Mouse (Mus musculus) embryonic facial prominence, embryonic 15.5 days (tissue): ENCODE measurements around the gene Acvrl1. TPM values are rescaled to one million over a fixed set of nuclear protein-coding genes. Genes with fewer than 3 reads are reported as not detected.
A peak's percentile ranks its signal among the peaks of the same experiment; 100 is the strongest.

Experiments used
- ATAC-seq: fragments of 200-750 bp; cut with Nextera tagmentation; 2 replicates; pipeline ENCODE4 v1.8.0; 2017; ENCODE audit warnings: low read depth, moderate TSS enrichment; ENCODE audit not compliant: insufficient number of reproducible peaks, low FRiP score, low TSS enrichment
- H3K27ac ChIP-seq: fragments of 300-500 bp; sonication (generic); replicated peaks from 2 replicates; pipeline ENCODE4 v1.5.1; 2015; ENCODE audit warnings: mild to moderate bottlenecking, inconsistent platforms
- H3K27me3 ChIP-seq: fragments of 300-500 bp; sonication (generic); 2 replicates; pipeline ENCODE4 v1.6.1; 2015; ENCODE audit warnings: inconsistent platforms
- H3K36me3 ChIP-seq: fragments of 300-500 bp; sonication (generic); 2 replicates; pipeline ENCODE4 v1.6.1; 2015; ENCODE audit warnings: mild to moderate bottlenecking, inconsistent platforms
- H3K4me1 ChIP-seq: fragments of 300-500 bp; sonication (generic); 2 replicates; pipeline ENCODE4 v1.6.1; 2015; ENCODE audit warnings: inconsistent platforms
- H3K4me2 ChIP-seq: fragments of 300-500 bp; sonication (generic); replicated peaks from 2 replicates; pipeline ENCODE4 v1.6.1; 2015; ENCODE audit warnings: mild to moderate bottlenecking, inconsistent platforms
- H3K4me3 ChIP-seq: fragments of 300-500 bp; sonication (generic); replicated peaks from 2 replicates; pipeline ENCODE4 v1.5.1; 2015; ENCODE audit warnings: mild to moderate bottlenecking, inconsistent platforms
- H3K9ac ChIP-seq: fragments of 300-500 bp; sonication (generic); 2 replicates; pipeline ENCODE4 v1.6.1; 2015; ENCODE audit warnings: inconsistent platforms
- H3K9me3 ChIP-seq: fragments of 300-500 bp; sonication (generic); replicated peaks from 2 replicates; pipeline ENCODE4 v1.6.1; 2016; ENCODE audit warnings: inconsistent platforms
- WGBS: fragments of 180-500 bp; shearing (Covaris S2); methylation state at CpG from one replicate; pipeline ENCODE4 v1.1.7; 2015; 5-methylcytosine and 5-hydroxymethylcytosine counted together
- polyA plus RNA-seq: library from polyadenylated mRNA; unstranded; fragments of >200 nt; fragmentation: Nextera tagmentation; extraction: Ambion mirVana; gene quantifications from 2 replicates; pipeline ENCODE4 v1.2.1, GENCODE M21; 2015

Acvrl1 gene
- polyA plus RNA-seq, 1 experiment from 2014 or later, result 19.6 TPM

- peaks cover 45% of the 10 kb centered on the region for H3K4me1 ChIP-seq
- no peaks in the 10 kb centered on the region for H3K27me3 ChIP-seq
- peak overlapping the region; percentile 73 for H3K27ac ChIP-seq
- no peak overlapping the region for H3K9ac ChIP-seq
- no peak for ATAC-seq
- H3K36me3 ChIP-seq, result no peaks in the 10 kb centered on the region
- no peaks in the 10 kb centered on the region; the same call in 1 of the 2 replicates for H3K9me3 ChIP-seq
- WGBS, result 12% methylated on average over 7 of the region's 7 CpGs
- no peak overlapping the region for H3K4me3 ChIP-seq
- H3K4me2 ChIP-seq, result no peak overlapping the region
Observed at GRCm38 (mm10) chr15:101160591-101160990, 32.3 kb downstream of the Acvrl1 start.

- Histone ChIP-seq H3K27ac (peak overlapping the region; percentile 73), H3K4me1 (peaks cover 49% of the 10 kb centered on the region), H3K9me3 (no peaks in the 10 kb centered on the region; the same call in 1 of the 2 replicates), H3K4me2 (no peak overlapping the region), H3K36me3 (no peaks in the 10 kb centered on the region), H3K4me3 (no peak overlapping the region), H3K27me3 (no peaks in the 10 kb centered on the region), H3K9ac (no peak overlapping the region)
- peak; percentile 23; the same call in 1 of the 2 replicates for ATAC-seq
- 70% methylated on average over 7 of the region's 7 CpGs for WGBS
Observed at GRCm38 (mm10) chr15:101161534-101161933, 33.2 kb downstream of the Acvrl1 start.

GRCm38 (mm10) chr15:101163056-101163458 lies 34.7 kb downstream of the Acvrl1 start:
- Histone ChIP-seq H3K4me2 (peak overlapping the region; percentile 15), H3K4me1 (peaks cover 49% of the 10 kb centered on the region), H3K9me3 (no peaks in the 10 kb centered on the region), H3K9ac (no peak overlapping the region), H3K27ac (peak overlapping the region; percentile 79), H3K27me3 (no peaks in the 10 kb centered on the region), H3K36me3 (no peaks in the 10 kb centered on the region), H3K4me3 (no peak overlapping the region)
- 6% methylated on average over 15 of the region's 15 CpGs for WGBS
- ATAC-seq, result peak; percentile 79

- Histone ChIP-seq H3K27ac (peak overlapping the region; percentile 79), H3K27me3 (no peaks in the 10 kb centered on the region), H3K9ac (no peak overlapping the region), H3K9me3 (no peaks in the 10 kb centered on the region), H3K4me1 (peaks cover 49% of the 10 kb centered on the region), H3K4me2 (no peak overlapping the region), H3K36me3 (no peaks in the 10 kb centered on the region), H3K4me3 (no peak overlapping the region)
- no peak for ATAC-seq
- WGBS, result 51% methylated on average over 5 of the region's 5 CpGs
Observed at GRCm38 (mm10) chr15:101163854-101164253, 35.5 kb downstream of the Acvrl1 start.

- Histone ChIP-seq H3K27me3 (no peaks in the 10 kb centered on the region), H3K4me2 (no peak overlapping the region), H3K36me3 (no peaks in the 10 kb centered on the region), H3K4me1 (peaks cover 49% of the 10 kb centered on the region), H3K9me3 (no peaks in the 10 kb centered on the region), H3K27ac (peak overlapping the region; percentile 79), H3K4me3 (no peak overlapping the region), H3K9ac (no peak overlapping the region)
- ATAC-seq, result 0 out of 2 replicates have a peak, but pooled peaks have one; percentile 31
- WGBS, result 49% methylated on average over 5 of the region's 5 CpGs
Observed at GRCm38 (mm10) chr15:101164291-101164690, 36.0 kb downstream of the Acvrl1 start.

GRCm38 (mm10) chr15:101165658-101166437 lies 37.5 kb downstream of the Acvrl1 start:
- H3K4me2 ChIP-seq, result no peak overlapping the region
- WGBS, result 66% methylated on average over 16 of the region's 16 CpGs
- no peak for ATAC-seq
- H3K27me3 ChIP-seq, result no peaks in the 10 kb centered on the region
- no peak overlapping the region for H3K4me3 ChIP-seq
- H3K4me1 ChIP-seq, result peaks cover 44% of the 10 kb centered on the region
- H3K9me3 ChIP-seq, result no peaks in the 10 kb centered on the region
- no peak overlapping the region for H3K9ac ChIP-seq
- no peaks in the 10 kb centered on the region for H3K36me3 ChIP-seq
- H3K27ac ChIP-seq, result no peak overlapping the region

- no peak overlapping the region for H3K4me3 ChIP-seq
- 76% methylated on average over 11 of the region's 11 CpGs for WGBS
Observed at GRCm38 (mm10) chr15:101167553-101167952, 39.2 kb downstream of the Acvrl1 start.

GRCm38 (mm10) chr15:101169910-101170309 lies 41.6 kb downstream of the Acvrl1 start:
- Histone ChIP-seq H3K9me3 (no peaks in the 10 kb centered on the region), H3K27me3 (no peaks in the 10 kb centered on the region), H3K4me3 (no peak overlapping the region), H3K36me3 (no peaks in the 10 kb centered on the region), H3K4me1 (peaks cover 13% of the 10 kb centered on the region; the same call in 1 of the 2 replicates), H3K4me2 (no peak overlapping the region), H3K9ac (no peak overlapping the region), H3K27ac (peak overlapping the region; percentile 65)
- 83% methylated on average over 5 of the region's 5 CpGs for WGBS
- ATAC-seq, result no peak

More at GRCm38 (mm10) chr15:101167553-101167952, 39.2 kb downstream of the Acvrl1 start:
- no peak for ATAC-seq
- H3K9me3 ChIP-seq, result no peaks in the 10 kb centered on the region
- H3K4me2 ChIP-seq, result no peak overlapping the region
- peaks cover 27% of the 10 kb centered on the region for H3K4me1 ChIP-seq
- no peaks in the 10 kb centered on the region for H3K27me3 ChIP-seq
- H3K36me3 ChIP-seq, result no peaks in the 10 kb centered on the region
- no peak overlapping the region for H3K9ac ChIP-seq
- H3K27ac ChIP-seq, result no peak overlapping the region

- peak overlapping the region; percentile 65 for H3K27ac ChIP-seq
- H3K36me3 ChIP-seq, result no peaks in the 10 kb centered on the region
- no peaks in the 10 kb centered on the region for H3K27me3 ChIP-seq
- no peak overlapping the region for H3K4me2 ChIP-seq
- no peaks in the 10 kb centered on the region for H3K9me3 ChIP-seq
- H3K4me3 ChIP-seq, result no peak overlapping the region
- no peak for ATAC-seq
- H3K9ac ChIP-seq, result no peak overlapping the region
- WGBS, result 68% methylated on average over 10 of the region's 10 CpGs
- H3K4me1 ChIP-seq, result peaks cover 16% of the 10 kb centered on the region; the same call in 1 of the 2 replicates
Observed at GRCm38 (mm10) chr15:101170413-101170980, 42.2 kb downstream of the Acvrl1 start.

- Histone ChIP-seq H3K4me2 (no peak overlapping the region), H3K9me3 (no peaks in the 10 kb centered on the region), H3K4me1 (peaks cover 19% of the 10 kb centered on the region; the same call in 1 of the 2 replicates), H3K4me3 (no peak overlapping the region), H3K27ac (peak overlapping the region; percentile 23), H3K9ac (no peak overlapping the region), H3K36me3 (no peaks in the 10 kb centered on the region), H3K27me3 (no peaks in the 10 kb centered on the region)
- no peak for ATAC-seq
- WGBS, result 67% methylated on average over 4 of the region's 4 CpGs
Observed at GRCm38 (mm10) chr15:101171272-101171671, 43.0 kb downstream of the Acvrl1 start.

- H3K9ac ChIP-seq, result no peak overlapping the region
- 87% methylated on average over 2 of the region's 2 CpGs for WGBS
- no peak for ATAC-seq
Observed at GRCm38 (mm10) chr15:101172016-101172415, 43.7 kb downstream of the Acvrl1 start.

More at GRCm38 (mm10) chr15:101172016-101172415, 43.7 kb downstream of the Acvrl1 start:
- no peak overlapping the region for H3K4me2 ChIP-seq
- H3K4me3 ChIP-seq, result no peak overlapping the region
- H3K9me3 ChIP-seq, result no peaks in the 10 kb centered on the region
- peaks cover 26% of the 10 kb centered on the region for H3K4me1 ChIP-seq
- H3K27me3 ChIP-seq, result no peaks in the 10 kb centered on the region
- H3K36me3 ChIP-seq, result no peaks in the 10 kb centered on the region
- H3K27ac ChIP-seq, result no peak overlapping the region
